Mouse (Mus musculus) macrophage (primary cell): ENCODE results near the gene Duox1. TPM values are rescaled to one million over a fixed set of nuclear protein-coding genes. Genes with fewer than 3 reads are reported as not detected.
"Not testable (repeated sequence)": the region's sequence is repeated elsewhere in the genome, so short reads cannot be mapped to it uniquely, and the experiment has no call there.

ENCODE experiments used
- H3K27ac ChIP-seq: fragments of 350-480 bp; formaldehyde crosslinking; 2 replicates; pipeline ENCODE4 v1.9.0; 2021
- H3K36me3 ChIP-seq: fragments of 350-480 bp; formaldehyde crosslinking; 2 replicates; pipeline ENCODE4 v1.9.0; 2021; ENCODE audit errors: inconsistent target
- H3K4me3 ChIP-seq: fragments of 350-480 bp; formaldehyde crosslinking; 2 replicates; pipeline ENCODE4 v1.9.0; 2021; ENCODE audit errors: inconsistent target
- H3K79me2 ChIP-seq: fragments of 350-480 bp; formaldehyde crosslinking; 2 replicates; pipeline ENCODE4 v1.9.0; 2021; ENCODE audit errors: inconsistent target
- WGBS: methylation state at CpG from one replicate; pipeline ENCODE4 v1.1.7; 2026; ENCODE audit warnings: inconsistent platforms; ENCODE audit not compliant: missing documents; 5-methylcytosine and 5-hydroxymethylcytosine counted together
- polyA plus RNA-seq: library from polyadenylated mRNA; stranded (reverse); fragments of 250-400 nt; gene quantifications from 3 replicates; pipeline ENCODE4 v1.2.4, GENCODE M21; 2018; ENCODE audit warnings: inconsistent platforms

Duox1 gene
- polyA plus RNA-seq, 1 experiment from 2014 or later, result not detected

DNA sequence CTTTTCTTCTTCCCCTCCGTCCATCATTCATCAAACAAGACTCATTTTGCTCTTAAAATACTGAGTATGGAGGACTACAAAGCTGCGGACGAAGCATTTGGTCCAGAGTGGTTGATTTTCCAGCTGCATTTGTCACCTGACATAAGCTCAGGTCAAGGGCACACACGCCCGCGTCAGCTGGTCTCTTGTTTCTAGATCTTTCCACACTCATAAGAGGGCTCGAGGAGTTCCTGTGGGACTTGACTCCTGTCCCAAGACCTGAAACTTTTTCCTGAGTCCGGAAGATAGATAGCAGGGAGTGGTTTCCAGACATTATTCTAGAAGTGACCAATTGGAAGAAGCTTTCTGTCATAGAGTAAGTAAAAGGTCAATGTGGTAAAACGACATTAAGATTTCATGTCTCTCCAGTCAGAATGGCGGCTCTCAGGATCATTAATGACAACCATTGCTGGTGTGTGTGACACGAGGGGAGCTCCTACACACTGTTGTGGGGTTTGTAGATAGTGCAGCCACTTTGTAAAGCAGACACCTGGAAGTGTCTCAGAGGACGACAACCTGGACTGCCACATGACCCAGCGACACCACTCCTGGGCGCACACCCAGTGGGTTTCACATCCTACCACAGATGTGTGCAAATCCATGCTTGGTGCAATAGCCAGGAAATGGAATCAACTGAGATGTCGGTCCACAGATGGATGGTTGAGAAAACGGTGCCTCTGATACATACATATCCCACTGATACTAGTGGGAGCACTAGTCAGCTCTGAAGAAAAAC is 66.0 kb downstream of the Duox1 start:
- 61% methylated on average over 16 of the region's 16 CpGs for WGBS
- no peaks in the 10 kb centered on the region for H3K36me3 ChIP-seq
- no peaks in the 10 kb centered on the region for H3K79me2 ChIP-seq
- no peak overlapping the region for H3K27ac ChIP-seq
- no peak overlapping the region for H3K4me3 ChIP-seq

DNA sequence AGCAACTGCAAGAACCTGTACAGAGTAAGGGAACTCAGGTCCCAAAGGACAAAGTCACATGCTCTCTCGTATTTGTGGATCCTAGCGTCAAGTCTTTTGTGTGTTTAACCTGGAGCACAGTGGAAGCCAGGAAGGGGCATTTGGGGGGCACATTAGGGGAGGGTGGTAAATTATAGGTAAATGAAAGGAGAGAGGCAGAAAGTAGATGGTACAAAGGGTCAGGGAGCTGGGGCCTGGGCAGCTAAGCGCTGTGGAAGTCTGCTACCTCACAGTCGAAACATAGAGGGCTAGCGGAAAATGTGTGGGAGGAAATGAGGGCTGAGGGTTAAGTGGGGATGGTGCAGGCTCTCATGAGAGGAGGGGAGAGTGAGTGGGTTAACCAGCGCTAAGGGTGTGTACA is 66.6 kb downstream of the Duox1 start:
- Histone ChIP-seq H3K79me2 (no peaks in the 10 kb centered on the region), H3K27ac (no peak overlapping the region), H3K4me3 (no peak overlapping the region), H3K36me3 (no peaks in the 10 kb centered on the region)
- 80% methylated on average over 6 of the region's 6 CpGs for WGBS

DNA sequence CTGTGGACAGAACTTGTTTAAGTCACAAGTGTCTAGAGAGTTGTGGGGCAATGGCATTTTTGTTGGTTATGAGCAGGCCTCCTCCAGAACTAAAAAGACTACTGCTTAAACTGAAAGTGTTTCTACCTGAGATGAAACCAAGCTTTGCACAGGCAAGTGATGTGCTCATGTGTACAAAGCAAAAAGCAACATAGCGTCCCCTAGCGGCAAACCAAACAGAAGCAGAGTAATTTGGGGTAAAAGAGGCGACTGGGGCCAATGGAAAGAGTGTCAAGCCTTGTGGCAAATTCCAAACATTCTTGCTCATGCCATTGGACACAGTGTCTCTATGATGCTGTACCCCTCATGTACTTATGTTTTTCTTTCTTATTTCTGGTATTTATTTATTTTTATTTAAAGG is 69.6 kb downstream of the Duox1 start:
- no peak overlapping the region for H3K27ac ChIP-seq
- H3K79me2 ChIP-seq, result no peaks in the 10 kb centered on the region
- no peaks in the 10 kb centered on the region for H3K36me3 ChIP-seq
- no peak overlapping the region for H3K4me3 ChIP-seq
- WGBS, result 59% methylated on average over 3 of the region's 3 CpGs

DNA sequence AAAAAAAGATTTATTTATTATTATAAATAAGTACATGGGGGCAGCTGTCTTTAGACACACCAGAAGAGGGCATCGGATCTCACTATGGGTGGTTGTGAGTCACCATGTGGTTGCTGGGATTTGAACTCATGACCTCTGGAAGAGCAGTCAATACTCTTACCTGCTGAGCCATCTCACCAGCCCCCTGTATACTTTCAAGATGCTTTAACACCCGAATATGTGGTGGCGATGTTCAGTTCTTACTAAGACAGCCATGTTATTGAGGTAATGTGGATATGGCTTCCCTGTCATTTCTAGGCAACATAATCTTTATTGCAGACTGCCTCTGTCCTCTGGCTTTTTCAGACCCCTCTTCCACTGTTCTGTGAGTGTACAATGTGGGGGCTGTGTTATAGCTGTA is 71.7 kb downstream of the Duox1 start:
- not testable (repeated sequence) for H3K4me3 ChIP-seq, H3K36me3 ChIP-seq
- 93% methylated on average over 3 of the region's 3 CpGs for WGBS

DNA sequence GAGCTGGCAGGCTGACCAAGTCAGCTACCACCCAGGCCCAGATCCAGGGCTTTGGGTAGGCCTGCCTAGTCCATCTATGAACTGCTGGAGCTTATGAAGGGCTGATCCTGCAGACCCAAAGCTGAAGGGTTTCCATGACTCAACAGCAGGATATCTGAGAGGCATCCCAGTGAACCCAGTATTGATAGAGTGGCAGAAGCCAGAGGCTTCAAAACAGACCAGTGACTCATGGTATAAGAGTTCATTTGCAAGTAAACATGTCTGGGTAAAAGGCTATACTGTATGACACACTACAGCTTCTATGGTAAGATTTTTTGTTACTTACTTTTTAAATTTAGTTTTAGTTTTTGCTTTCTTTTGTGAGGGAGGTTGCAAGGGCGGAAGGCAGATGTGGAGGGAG is 80.7 kb downstream of the Duox1 start:
- 100% methylated on average over 1 of the region's 1 CpGs for WGBS
- Histone ChIP-seq H3K4me3 (no peak overlapping the region), H3K79me2 (no peaks in the 10 kb centered on the region), H3K27ac (no peak overlapping the region), H3K36me3 (no peaks in the 10 kb centered on the region)

More for the DNA sequence above, 71.7 kb downstream of the Duox1 start:
- H3K27ac ChIP-seq, H3K79me2 ChIP-seq: not testable (repeated sequence)

Other genes with a start within 250 kb of the Duox1 start
- gene Spg11, start 197.3 kb upstream of the Duox1 start, polyA plus RNA-seq, result 19.6 to 24.9 TPM (median 23.6 TPM) in 3 replicates
- 8,759 to 13,911 TPM (median 12,544 TPM) in 3 replicates for gene B2m, start 168.0 kb upstream of the Duox1 start, polyA plus RNA-seq
- gene Trim69, start 155.0 kb upstream of the Duox1 start, polyA plus RNA-seq, result 0.07 to 0.12 TPM in 2 of 3 replicates, not detected in the other
- gene Patl2, start 129.5 kb upstream of the Duox1 start, polyA plus RNA-seq, result 0.40 to 0.81 TPM in 2 of 3 replicates, not detected in the other
- gene Terb2, start 129.4 kb upstream of the Duox1 start, polyA plus RNA-seq, result not detected in 3 replicates
- 37.5 to 135 TPM (median 99.9 TPM) in 3 replicates for gene Sord, start 80.9 kb upstream of the Duox1 start, polyA plus RNA-seq
- not detected in 3 replicates for gene Duox2, start 17.2 kb upstream of the Duox1 start, polyA plus RNA-seq
- gene Duoxa2, start 16.8 kb upstream of the Duox1 start, polyA plus RNA-seq, result not detected in 3 replicates
- not detected in 3 replicates for gene Duoxa1, start 1.9 kb upstream of the Duox1 start, polyA plus RNA-seq
- 0.98 to 1.2 TPM (median 1.1 TPM) in 3 replicates for gene Shf, start 53.5 kb downstream of the Duox1 start, polyA plus RNA-seq
- gene Slc28a2, start 110.8 kb downstream of the Duox1 start, polyA plus RNA-seq, result 7.0 to 11.5 TPM (median 10.0 TPM) in 3 replicates
- 0.04 TPM in 1 of 3 replicates, not detected in the others for gene Gm14085, start 169.3 kb downstream of the Duox1 start, polyA plus RNA-seq